Mouse (Mus musculus) testis, adult 2 months (tissue): ENCODE data around the gene Rhox12. TPM values are rescaled to one million over a fixed set of nuclear protein-coding genes. Genes with fewer than 3 reads are reported as not detected.

ENCODE experiments used
- H3K27ac ChIP-seq: fragments of 200-500 bp; 2 replicates; pipeline ENCODE4 v1.5.1; 2012; ENCODE audit warnings: low read depth, low read length; ENCODE audit not compliant: control insufficient read depth, insufficient read depth
- H3K27me3 ChIP-seq: fragments of 200-500 bp; 2 replicates; pipeline ENCODE4 v1.6.1; 2012; ENCODE audit warnings: mild to moderate bottlenecking, low read length, moderate library complexity; ENCODE audit not compliant: control insufficient read depth, insufficient read depth
- H3K36me3 ChIP-seq: fragments of 200-500 bp; 2 replicates; pipeline ENCODE4 v1.6.1; 2012; ENCODE audit warnings: mild to moderate bottlenecking, low read length; ENCODE audit not compliant: control insufficient read depth, insufficient read depth
- H3K4me1 ChIP-seq: fragments of 200-500 bp; 2 replicates; pipeline ENCODE4 v1.6.1; 2012; ENCODE audit warnings: low read length; ENCODE audit not compliant: control insufficient read depth, insufficient read depth
- H3K4me3 ChIP-seq: fragments of 200-500 bp; 2 replicates; pipeline ENCODE4 v1.5.1; 2012; ENCODE audit warnings: low read depth, mild to moderate bottlenecking, low read length, moderate library complexity, mixed read lengths; ENCODE audit not compliant: control insufficient read depth
- CTCF ChIP-seq: fragments of 200-500 bp; IDR thresholded peaks from 2 replicates; pipeline ENCODE4 v1.5.1; 2012; ENCODE audit warnings: low read depth, mild to moderate bottlenecking, inconsistent platforms, low read length, moderate library complexity; ENCODE audit not compliant: control insufficient read depth, insufficient read depth, insufficient replicate concordance
- POLR2A ChIP-seq: fragments of 200-500 bp; IDR thresholded peaks from 2 replicates; pipeline ENCODE4 v1.6.1; 2012; ENCODE audit warnings: low read depth, mild to moderate bottlenecking, inconsistent platforms, low read length, moderate library complexity; ENCODE audit not compliant: control insufficient read depth
- polyA plus RNA-seq: library from polyadenylated mRNA; depleted of rRNA; stranded (reverse); fragments of >200 nt; gene quantifications from 2 replicates; pipeline ENCODE4 v1.2.3, GENCODE M21; 2012; rRNA removed

Rhox12 gene
- polyA plus RNA-seq, 1 experiment, result not detected

GRCm38 (mm10) chrX:38061544-38061943 lies 49.2 kb downstream of the Rhox12 start:
- no peak overlapping the region for H3K4me3 ChIP-seq
- no peak for TF ChIP-seq CTCF
- TF ChIP-seq POLR2A, result no peak
- no peaks in the 10 kb centered on the region for H3K36me3 ChIP-seq
- no peaks in the 10 kb centered on the region for H3K4me1 ChIP-seq
- no peaks in the 10 kb centered on the region for H3K27me3 ChIP-seq
- no peak overlapping the region for H3K27ac ChIP-seq

Other genes starting within 250 kb of the Rhox12 start
- 6.1 and 10.7 TPM in 2 replicates for gene Rhox8, start 232.0 kb downstream of the Rhox12 start, polyA plus RNA-seq
- 0.16 and 0.34 TPM in 2 replicates for gene Rhox7b, start 213.7 kb downstream of the Rhox12 start, polyA plus RNA-seq
- gene Rhox9, start 209.1 kb downstream of the Rhox12 start, polyA plus RNA-seq, result not detected in 2 replicates
- gene Btg1-ps1, start 92.1 kb downstream of the Rhox12 start, polyA plus RNA-seq, result 7.4 and 9.9 TPM in 2 replicates
- gene Btg1-ps2, start 67.8 kb downstream of the Rhox12 start, polyA plus RNA-seq, result 13.6 and 17.9 TPM in 2 replicates
- gene Rhox10, start 44.4 kb downstream of the Rhox12 start, polyA plus RNA-seq, result 0.35 and 0.60 TPM in 2 replicates
- 2.8 and 2.9 TPM in 2 replicates for gene Rhox11, start 25.8 kb downstream of the Rhox12 start, polyA plus RNA-seq
- 6.0 TPM in 2 replicates for gene Rhox13, start 10.3 kb upstream of the Rhox12 start, polyA plus RNA-seq
- 1.0 TPM in 2 replicates for gene Zbtb33, start 78.9 kb upstream of the Rhox12 start, polyA plus RNA-seq
- gene Tmem255a, start 141.5 kb upstream of the Rhox12 start, polyA plus RNA-seq, result 16.1 and 24.7 TPM in 2 replicates
- not detected in 2 replicates for gene Atp1b4, start 205.3 kb upstream of the Rhox12 start, polyA plus RNA-seq